Mouse (Mus musculus): ENCODE results near the gene Ppl. TPM values are rescaled to one million over a fixed set of nuclear protein-coding genes. Genes with fewer than 3 reads are reported as not detected.

Gene Ppl
- polyA plus RNA-seq, 1 experiment from 2014 or later: 1.1 TPM

- DNase-seq (ENCODE audit: low spot score): no peak
- Histone ChIP-seq H3K9me3 (ENCODE audit: control insufficient read depth, low read length) (no peaks in the 10 kb centered on the region), H3K4me3 (ENCODE audit: low read depth, low read length) (no peak overlapping the region), H3K36me3 (ENCODE audit: control insufficient read depth, insufficient read depth, low read length) (peaks cover 19% of the 10 kb centered on the region), H3K27ac (ENCODE audit: low read depth, low read length) (no peak overlapping the region), H3K4me2 (ENCODE audit: low read depth) (no peak overlapping the region), H3K27me3 (ENCODE audit: control insufficient read depth, insufficient read depth, low read length) (no peaks in the 10 kb centered on the region), H3K4me1 (ENCODE audit: control insufficient read depth, insufficient read depth, low read length) (no peaks in the 10 kb centered on the region), H3K9ac (ENCODE audit: low read length) (no peak overlapping the region)
- ATAC-seq (ENCODE audit: insufficient read depth, low FRiP score, low TSS enrichment): no peak
- WGBS: 96% methylated on average over 4 of the region's 4 CpGs
Observed at GRCm38 (mm10) chr16:5085196-5085595, 47.0 kb downstream of the Ppl start.

GRCm38 (mm10) chr16:5074341-5074740 is 57.9 kb downstream of the Ppl start:
- Histone ChIP-seq H3K9me3 (ENCODE audit: control insufficient read depth, low read length) (no peaks in the 10 kb centered on the region), H3K27me3 (ENCODE audit: control insufficient read depth, insufficient read depth, low read length) (no peaks in the 10 kb centered on the region), H3K4me1 (ENCODE audit: control insufficient read depth, insufficient read depth, low read length) (no peaks in the 10 kb centered on the region), H3K36me3 (ENCODE audit: control insufficient read depth, insufficient read depth, low read length) (peaks cover 32% of the 10 kb centered on the region), H3K4me2 (ENCODE audit: low read depth) (no peak overlapping the region), H3K27ac (ENCODE audit: low read depth, low read length) (no peak overlapping the region), H3K9ac (ENCODE audit: low read length) (no peak overlapping the region), H3K4me3 (ENCODE audit: low read depth, low read length) (no peak overlapping the region)
- no peak for ATAC-seq (ENCODE audit: insufficient read depth, low FRiP score, low TSS enrichment)
- 89% methylated on average over 5 of the region's 5 CpGs for WGBS
- DNase-seq (ENCODE audit: low spot score): no peak

- Histone ChIP-seq H3K4me1 (ENCODE audit: control insufficient read depth, insufficient read depth, low read length) (no peaks in the 10 kb centered on the region), H3K9ac (ENCODE audit: low read length) (no peak overlapping the region), H3K27me3 (ENCODE audit: control insufficient read depth, insufficient read depth, low read length) (no peaks in the 10 kb centered on the region), H3K4me3 (ENCODE audit: low read depth, low read length) (no peak overlapping the region), H3K4me2 (ENCODE audit: low read depth) (no peak overlapping the region), H3K9me3 (ENCODE audit: control insufficient read depth, low read length) (no peaks in the 10 kb centered on the region), H3K36me3 (ENCODE audit: control insufficient read depth, insufficient read depth, low read length) (peaks cover 27% of the 10 kb centered on the region), H3K27ac (ENCODE audit: low read depth, low read length) (no peak overlapping the region)
- no peak for ATAC-seq (ENCODE audit: insufficient read depth, low FRiP score, low TSS enrichment)
- no peak for DNase-seq (ENCODE audit: low spot score)
- WGBS: 93% methylated on average over 7 of the region's 7 CpGs
Observed at GRCm38 (mm10) chr16:5071974-5072373, 60.2 kb downstream of the Ppl start.

GRCm38 (mm10) chr16:5070321-5070720 is 61.9 kb downstream of the Ppl start:
- H3K27ac ChIP-seq (ENCODE audit: low read depth, low read length): no peak overlapping the region
- no peak for ATAC-seq (ENCODE audit: insufficient read depth, low FRiP score, low TSS enrichment)
- no peak overlapping the region for H3K9ac ChIP-seq (ENCODE audit: low read length)
- no peaks in the 10 kb centered on the region for H3K9me3 ChIP-seq (ENCODE audit: control insufficient read depth, low read length)
- WGBS: 90% methylated on average over 3 of the region's 3 CpGs
- no peak overlapping the region for H3K4me2 ChIP-seq (ENCODE audit: low read depth)
- no peak for DNase-seq (ENCODE audit: low spot score)
- no peak overlapping the region for H3K4me3 ChIP-seq (ENCODE audit: low read depth, low read length)
- H3K4me1 ChIP-seq (ENCODE audit: control insufficient read depth, insufficient read depth, low read length): no peaks in the 10 kb centered on the region
- H3K27me3 ChIP-seq (ENCODE audit: control insufficient read depth, insufficient read depth, low read length): no peaks in the 10 kb centered on the region
- H3K36me3 ChIP-seq (ENCODE audit: control insufficient read depth, insufficient read depth, low read length): peaks cover 18% of the 10 kb centered on the region

- ATAC-seq (ENCODE audit: insufficient read depth, low FRiP score, low TSS enrichment): no peak
- H3K36me3 ChIP-seq (ENCODE audit: control insufficient read depth, insufficient read depth, low read length): peaks cover 11% of the 10 kb centered on the region
- H3K9me3 ChIP-seq (ENCODE audit: control insufficient read depth, low read length): no peaks in the 10 kb centered on the region
- H3K4me1 ChIP-seq (ENCODE audit: control insufficient read depth, insufficient read depth, low read length): no peaks in the 10 kb centered on the region
- DNase-seq (ENCODE audit: low spot score): no peak
- H3K4me3 ChIP-seq (ENCODE audit: low read depth, low read length): no peak overlapping the region
- H3K27me3 ChIP-seq (ENCODE audit: control insufficient read depth, insufficient read depth, low read length): no peaks in the 10 kb centered on the region
- no peak overlapping the region for H3K27ac ChIP-seq (ENCODE audit: low read depth, low read length)
- WGBS: 95% methylated on average over 4 of the region's 4 CpGs
- no peak overlapping the region for H3K4me2 ChIP-seq (ENCODE audit: low read depth)
- H3K9ac ChIP-seq (ENCODE audit: low read length): no peak overlapping the region
Observed at GRCm38 (mm10) chr16:5063472-5063871, 68.7 kb downstream of the Ppl start.

GRCm38 (mm10) chr16:5058114-5058513 is 74.1 kb downstream of the Ppl start:
- H3K27ac ChIP-seq (ENCODE audit: low read depth, low read length): no peak overlapping the region
- no peak for ATAC-seq (ENCODE audit: insufficient read depth, low FRiP score, low TSS enrichment)
- no peaks in the 10 kb centered on the region for H3K27me3 ChIP-seq (ENCODE audit: control insufficient read depth, insufficient read depth, low read length)
- peaks cover 2% of the 10 kb centered on the region; the same call in 1 of the 2 replicates for H3K36me3 ChIP-seq (ENCODE audit: control insufficient read depth, insufficient read depth, low read length)
- no peak overlapping the region for H3K4me2 ChIP-seq (ENCODE audit: low read depth)
- H3K4me1 ChIP-seq (ENCODE audit: control insufficient read depth, insufficient read depth, low read length): no peaks in the 10 kb centered on the region
- no peak overlapping the region for H3K9ac ChIP-seq (ENCODE audit: low read length)
- no peak overlapping the region for H3K4me3 ChIP-seq (ENCODE audit: low read depth, low read length)
- 88% methylated on average over 1 of the region's 1 CpGs for WGBS
- H3K9me3 ChIP-seq (ENCODE audit: control insufficient read depth, low read length): no peaks in the 10 kb centered on the region
- no peak for DNase-seq (ENCODE audit: low spot score)

GRCm38 (mm10) chr16:5050251-5051110 is 81.7 kb downstream of the Ppl start:
- H3K9me3 ChIP-seq (ENCODE audit: control insufficient read depth, low read length): no peaks in the 10 kb centered on the region
- H3K9ac ChIP-seq (ENCODE audit: low read length): peak overlapping the region; percentile 90
- H3K4me2 ChIP-seq (ENCODE audit: low read depth): peak overlapping the region; percentile 97
- H3K27me3 ChIP-seq (ENCODE audit: control insufficient read depth, insufficient read depth, low read length): no peaks in the 10 kb centered on the region
- H3K4me3 ChIP-seq (ENCODE audit: low read depth, low read length): peak overlapping the region; percentile 91
- H3K4me1 ChIP-seq (ENCODE audit: control insufficient read depth, insufficient read depth, low read length): peaks cover 12% of the 10 kb centered on the region
- peak overlapping the region; percentile 93 for H3K27ac ChIP-seq (ENCODE audit: low read depth, low read length)
- DNase-seq (ENCODE audit: low spot score): peak; percentile 75
- H3K36me3 ChIP-seq (ENCODE audit: control insufficient read depth, insufficient read depth, low read length): peaks cover 3% of the 10 kb centered on the region
- WGBS: under 1% methylated on average over 69 of the region's 78 CpGs
- ATAC-seq (ENCODE audit: insufficient read depth, low FRiP score, low TSS enrichment): peak; percentile 77

GRCm38 (mm10) chr16:5049774-5050234 is 82.4 kb downstream of the Ppl start, which contains the start of the genes Glyr1 and Ubn1:
TSS of gene Glyr1 (minus strand) at chr16:5049863.
TSS of gene Ubn1 (plus strand) at chr16:5050057.
- DNase-seq (ENCODE audit: low spot score) (peak; percentile 99), ATAC-seq (ENCODE audit: insufficient read depth, low FRiP score, low TSS enrichment) (peak; percentile 99)
- H3K9me3 ChIP-seq (ENCODE audit: control insufficient read depth, low read length): no peaks in the 10 kb centered on the region
- peak within 1 kb of the TSS; percentile 97 for H3K4me2 ChIP-seq (ENCODE audit: low read depth)
- H3K27me3 ChIP-seq (ENCODE audit: control insufficient read depth, insufficient read depth, low read length): no peaks in the 10 kb centered on the region
- under 1% methylated on average over 56 of the region's 56 CpGs for WGBS
- H3K4me3 ChIP-seq (ENCODE audit: low read depth, low read length): peak within 1 kb of the TSS; percentile 91
- H3K9ac ChIP-seq (ENCODE audit: low read length): peak within 1 kb of the TSS; percentile 90
- H3K36me3 ChIP-seq (ENCODE audit: control insufficient read depth, insufficient read depth, low read length): peaks cover 3% of the 10 kb centered on the region
- peak within 1 kb of the TSS; percentile 93 for H3K27ac ChIP-seq (ENCODE audit: low read depth, low read length)
- H3K4me1 ChIP-seq (ENCODE audit: control insufficient read depth, insufficient read depth, low read length): peaks cover 12% of the 10 kb centered on the region

All from neural tube, embryonic 11.5 days (tissue).